Mouse (Mus musculus) liver, postnatal 0 days (tissue): ENCODE measurements at regions not wholly inside any gene's neighbourhood (a gene's known extent, or its start where the extent isn't known, plus 50 kb on each side); places are given as distances from the start of the nearest gene placed in this dataset.
"Not testable (repeated sequence)": the region's sequence is repeated elsewhere in the genome, so short reads cannot be mapped to it uniquely, and the experiment has no call there.

Experiments used
- ATAC-seq: fragments of 200-750 bp; cut with Nextera tagmentation; 2 replicates; pipeline ENCODE4 v1.8.0; 2017; ENCODE audit warnings: mild to moderate bottlenecking, moderate library complexity
- DNase-seq: peaks from one replicate; pipeline ENCODE4 v3.0.0-alpha.2; 2016
- H3K27ac ChIP-seq: fragments of 300-500 bp; sonication (generic); 2 replicates; pipeline ENCODE4 v1.5.1; 2014; ENCODE audit warnings: antibody characterized with exemption, moderate library complexity, mild to moderate bottlenecking, low read depth
- H3K27me3 ChIP-seq: fragments of 300-500 bp; sonication (generic); 2 replicates; pipeline ENCODE4 v1.6.1; 2014; ENCODE audit warnings: low read length, control low read depth, mixed read lengths; ENCODE audit not compliant: insufficient read depth
- H3K36me3 ChIP-seq: fragments of 300-500 bp; sonication (generic); replicated peaks from 2 replicates; pipeline ENCODE4 v1.6.1; 2014; ENCODE audit warnings: mild to moderate bottlenecking, control low read depth, low read length, moderate library complexity, mixed read lengths; ENCODE audit not compliant: insufficient read depth
- H3K4me1 ChIP-seq: fragments of 300-500 bp; sonication (generic); 2 replicates; pipeline ENCODE4 v1.6.1; 2014; ENCODE audit warnings: antibody characterized with exemption, mild to moderate bottlenecking, control low read depth; ENCODE audit not compliant: insufficient read depth
- H3K4me2 ChIP-seq: fragments of 300-500 bp; sonication (generic); 2 replicates; pipeline ENCODE4 v1.6.1; 2014; ENCODE audit warnings: low read depth, mild to moderate bottlenecking, low read length, moderate library complexity, mixed read lengths
- H3K4me3 ChIP-seq: fragments of 300-500 bp; sonication (generic); 2 replicates; pipeline ENCODE4 v1.5.1; 2014; ENCODE audit warnings: low read depth, low read length
- H3K9ac ChIP-seq: fragments of 300-500 bp; sonication (generic); replicated peaks from 2 replicates; pipeline ENCODE4 v1.6.1; 2014; ENCODE audit warnings: mild to moderate bottlenecking, moderate library complexity
- H3K9me3 ChIP-seq: fragments of 300-500 bp; sonication (generic); 2 replicates; pipeline ENCODE4 v1.6.1; 2016; ENCODE audit warnings: mild to moderate bottlenecking, control low read depth, low read length, mixed read lengths
- CTCF ChIP-seq: sonication (generic); IDR thresholded peaks from 2 replicates; pipeline ENCODE4 v1.5.1; 2016; ENCODE audit warnings: antibody characterized with exemption, low read depth
- EP300 ChIP-seq: IDR thresholded peaks from 2 replicates; pipeline ENCODE4 v1.6.1; 2016; ENCODE audit warnings: antibody characterized with exemption, low read depth, mild to moderate bottlenecking
- WGBS: fragments of 180-500 bp; shearing (Covaris S2); extraction: QIAGEN DNeasy Blood & Tissue Kit; methylation state at CpG from one replicate; pipeline ENCODE4 v1.1.7; 2014; ENCODE audit not compliant: insufficient replicate concordance; 5-methylcytosine and 5-hydroxymethylcytosine counted together

- Histone ChIP-seq H3K27ac (peak overlapping the region; percentile 80), H3K9ac (no peak overlapping the region)
- no peak for DNase-seq
Observed at GRCm38 (mm10) chr5:105358902-105359301, 56.7 kb upstream of the Lrrc8b start.

GRCm38 (mm10) chr5:105356393-105356792 lies 59.2 kb upstream of the Lrrc8b start:
- DNase-seq, H3K4me3 ChIP-seq, H3K27me3 ChIP-seq, H3K9ac ChIP-seq, H3K4me1 ChIP-seq, H3K9me3 ChIP-seq, H3K36me3 ChIP-seq, ATAC-seq, H3K27ac ChIP-seq, H3K4me2 ChIP-seq: not testable (repeated sequence)
- WGBS = 67% methylated on average over 1 of the region's 1 CpGs

More at GRCm38 (mm10) chr5:105358902-105359301, 56.7 kb upstream of the Lrrc8b start:
- H3K4me3 ChIP-seq = no peak overlapping the region
- H3K4me1 ChIP-seq = no peaks in the 10 kb centered on the region
- no peaks in the 10 kb centered on the region for H3K9me3 ChIP-seq
- no peak overlapping the region for H3K4me2 ChIP-seq
- no peaks in the 10 kb centered on the region for H3K27me3 ChIP-seq
- H3K36me3 ChIP-seq = no peaks in the 10 kb centered on the region
- no peak for TF ChIP-seq CTCF
- TF ChIP-seq EP300 = peak; percentile 58; the same call in 1 of the 2 replicates
- peak; percentile 95 for ATAC-seq
- WGBS = 56% methylated on average over 3 of the region's 3 CpGs

GRCm38 (mm10) chr5:105354041-105354440 lies 60.5 kb upstream of the Gbp6 start:
- Histone ChIP-seq H3K9ac (no peak overlapping the region), H3K4me3 (no peak overlapping the region), H3K4me2 (no peak overlapping the region), H3K9me3 (no peaks in the 10 kb centered on the region), H3K4me1 (no peaks in the 10 kb centered on the region), H3K27me3 (no peaks in the 10 kb centered on the region), H3K36me3 (no peaks in the 10 kb centered on the region), H3K27ac (0 out of 2 replicates have a peak overlapping the region, but pooled peaks have one; percentile 12)
- 38% methylated on average over 1 of the region's 1 CpGs for WGBS
- no peak for ATAC-seq
- TF ChIP-seq EP300 (peak; percentile 40; the same call in 1 of the 2 replicates), CTCF (no peak)
- DNase-seq = no peak

GRCm38 (mm10) chr5:105346463-105346862 lies 53.0 kb upstream of the Gbp6 start:
- TF ChIP-seq EP300 (no peak; the same call in 1 of the 2 replicates), CTCF (no peak)
- H3K9me3 ChIP-seq = no peaks in the 10 kb centered on the region
- no peaks in the 10 kb centered on the region for H3K36me3 ChIP-seq
- H3K4me3 ChIP-seq = no peak overlapping the region
- H3K4me2 ChIP-seq = peak overlapping the region; percentile 38; the same call in 1 of the 2 replicates
- DNase-seq = peak; percentile 25
- H3K27ac ChIP-seq = peak overlapping the region; percentile 72
- no peak overlapping the region for H3K9ac ChIP-seq
- peak; percentile 80 for ATAC-seq
- no peaks in the 10 kb centered on the region for H3K27me3 ChIP-seq
- 0 out of 2 replicates have a peak, but pooled peaks cover 2% of the 10 kb centered on the region for H3K4me1 ChIP-seq

- not testable (repeated sequence) for H3K27me3 ChIP-seq, H3K4me1 ChIP-seq, H3K9me3 ChIP-seq, H3K4me3 ChIP-seq, H3K36me3 ChIP-seq
- Histone ChIP-seq H3K4me2 (peak overlapping the region; percentile 38; the same call in 1 of the 2 replicates), H3K27ac (peak overlapping the region; percentile 72), H3K9ac (peak overlapping the region; percentile 41; the same call in 1 of the 2 replicates)
- DNase-seq = peak; percentile 16
- WGBS = 33% methylated on average over 1 of the region's 1 CpGs
- ATAC-seq = peak; percentile 77
Observed at GRCm38 (mm10) chr5:105345953-105346352, 52.5 kb upstream of the Gbp6 start.

- Histone ChIP-seq H3K9me3 (no peaks in the 10 kb centered on the region), H3K27ac (peak overlapping the region; percentile 72; the same call in 1 of the 2 replicates), H3K9ac (peak overlapping the region; percentile 22; the same call in 1 of the 2 replicates), H3K36me3 (no peaks in the 10 kb centered on the region), H3K4me3 (no peak overlapping the region), H3K27me3 (no peaks in the 10 kb centered on the region), H3K4me2 (peak overlapping the region; percentile 16), H3K4me1 (0 out of 2 replicates have a peak, but pooled peaks cover 2% of the 10 kb centered on the region)
- DNase-seq = no peak
- peak; percentile 49; the same call in 1 of the 2 replicates for ATAC-seq
- TF ChIP-seq CTCF (no peak), EP300 (0 out of 2 replicates have a peak, but pooled peaks have one; percentile 26)
- WGBS = 42% methylated on average over 6 of the region's 6 CpGs
Observed at GRCm38 (mm10) chr5:105344808-105345732, 51.6 kb upstream of the Gbp6 start.

GRCm38 (mm10) chr5:105343816-105344215 lies 50.3 kb upstream of the Gbp6 start:
- not testable (repeated sequence) for H3K27ac ChIP-seq, H3K27me3 ChIP-seq, ATAC-seq, H3K9ac ChIP-seq, H3K4me3 ChIP-seq, H3K9me3 ChIP-seq, H3K4me1 ChIP-seq, H3K4me2 ChIP-seq, H3K36me3 ChIP-seq, DNase-seq
- WGBS = 30% methylated on average over 2 of the region's 2 CpGs
